Mouse (Mus musculus): ENCODE measurements around the gene Lgr6.

- TF ChIP-seq CTCF (IDR thresholded peaks at IDR 0.05; ENCODE audit: borderline replicate concordance, insufficient read depth, low read depth, low read length), result no peak
- TF ChIP-seq POLR2A (IDR thresholded peaks at IDR 0.05; ENCODE audit: borderline replicate concordance, insufficient read depth, low read length), result no peak
Observed at GRCm38 (mm10) chr1:135023583-135023982, 81.5 kb downstream of the Lgr6 start.

All from cerebellum, adult 2 months (tissue).